Mouse (Mus musculus): ENCODE data around the gene Arhgap21. TPM values are rescaled to one million over a fixed set of nuclear protein-coding genes. Genes with fewer than 3 reads are reported as not detected.
"Not testable (repeated sequence)": the region's sequence is repeated elsewhere in the genome, so short reads cannot be mapped to it uniquely, and the experiment has no call there.

Gene Arhgap21
- total and polyA plus RNA-seq, 3 experiments = 18.1 to 74.5 (median 65.2) TPM

GRCm38 (mm10) chr2:20934406-20934805 lies 34.3 kb downstream of the Arhgap21 start:
- no peak for DNase-seq
- Histone ChIP-seq H3K9ac (ENCODE audit: low read depth, low read length) (no peak overlapping the region), H3K27ac (no peak overlapping the region), H3K4me1 (ENCODE audit: control insufficient read depth, insufficient read depth, low read length) (peaks cover 25% of the 10 kb centered on the region), H3K36me3 (ENCODE audit: control insufficient read depth, insufficient read depth, low read length) (peaks cover 32% of the 10 kb centered on the region), H3K4me3 (no peak overlapping the region), H3K27me3 (ENCODE audit: control insufficient read depth, insufficient read depth, low read length) (no peaks in the 10 kb centered on the region), H3K79me2 (replicated peaks; ENCODE audit: control insufficient read depth, insufficient read depth, low read length) (peaks cover 3% of the 10 kb centered on the region; the same call in 1 of the 2 replicates)
- TF ChIP-seq CTCF (IDR thresholded peaks at IDR 0.05) = no peak
- no peak for TF ChIP-seq POLR2A (IDR thresholded peaks at IDR 0.05; ENCODE audit: insufficient read depth, low read depth, low read length)
- TF ChIP-seq EP300 (IDR thresholded peaks at IDR 0.05; ENCODE audit: insufficient read depth, low read depth, low read length) = no peak
- 86% methylated on average over 9 of the region's 9 CpGs for WGBS
- intact Hi-C loops (cut with DNase I) = no loop called here

DNA sequence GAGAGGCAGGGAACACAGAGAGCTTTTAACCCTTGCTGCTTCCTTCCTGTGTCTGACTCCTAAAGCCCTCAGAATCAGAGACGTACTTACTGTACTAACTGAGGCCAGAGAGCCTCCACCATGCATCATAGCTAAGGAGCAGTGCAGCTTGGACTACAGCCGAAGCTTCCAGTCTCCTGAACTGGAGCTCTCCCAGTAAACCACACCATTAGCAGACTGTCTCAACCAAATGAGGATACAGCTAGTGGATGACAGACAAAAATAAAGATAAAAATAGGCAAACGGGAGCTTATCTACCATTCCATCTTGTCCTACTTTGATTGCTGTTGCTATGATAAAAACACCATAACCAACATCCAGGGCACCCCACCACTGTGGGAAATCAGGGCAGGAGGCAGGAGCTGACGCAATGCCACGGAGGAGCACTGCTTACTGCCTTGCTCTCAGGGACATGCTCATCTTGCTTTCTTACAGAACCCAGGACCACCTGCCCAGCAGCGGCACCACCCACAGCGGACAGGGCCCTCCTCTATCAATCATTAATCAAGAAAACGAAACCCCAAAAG lies 35.9 kb downstream of the Arhgap21 start:
- 72% methylated on average over 8 of the region's 8 CpGs for WGBS
- no peak overlapping the region for H3K9ac ChIP-seq (ENCODE audit: low read depth, low read length)
- TF ChIP-seq CTCF (IDR thresholded peaks at IDR 0.05) (no peak), EP300 (IDR thresholded peaks at IDR 0.05; ENCODE audit: insufficient read depth, low read depth, low read length) (no peak)
- H3K27ac ChIP-seq = no peak overlapping the region
- no peaks in the 10 kb centered on the region for H3K27me3 ChIP-seq (ENCODE audit: control insufficient read depth, insufficient read depth, low read length)
- H3K36me3 ChIP-seq (ENCODE audit: control insufficient read depth, insufficient read depth, low read length) = peaks cover 22% of the 10 kb centered on the region
- H3K4me1 ChIP-seq (ENCODE audit: control insufficient read depth, insufficient read depth, low read length) = peaks cover 19% of the 10 kb centered on the region
- H3K79me2 ChIP-seq (replicated peaks; ENCODE audit: control insufficient read depth, insufficient read depth, low read length) = peaks cover 3% of the 10 kb centered on the region; the same call in 1 of the 2 replicates
- intact Hi-C loops (cut with DNase I) = no loop called here
- no peak for DNase-seq
- no peak overlapping the region for H3K4me3 ChIP-seq

GRCm38 (mm10) chr2:20931761-20932160 lies 36.9 kb downstream of the Arhgap21 start:
- WGBS = 97% methylated on average over 3 of the region's 4 CpGs
- DNase-seq; intact Hi-C loops (cut with DNase I); H3K27ac ChIP-seq; H3K27me3 ChIP-seq (ENCODE audit: control insufficient read depth, insufficient read depth, low read length); H3K9ac ChIP-seq (ENCODE audit: low read depth, low read length); H3K4me3 ChIP-seq; H3K79me2 ChIP-seq (replicated peaks; ENCODE audit: control insufficient read depth, insufficient read depth, low read length): not testable (repeated sequence)
- peaks cover 13% of the 10 kb centered on the region for H3K36me3 ChIP-seq (ENCODE audit: control insufficient read depth, insufficient read depth, low read length)
- H3K4me1 ChIP-seq (ENCODE audit: control insufficient read depth, insufficient read depth, low read length) = peaks cover 13% of the 10 kb centered on the region

- no peak for TF ChIP-seq POLR2A (IDR thresholded peaks at IDR 0.05; ENCODE audit: insufficient read depth, low read depth, low read length)
- no peak for TF ChIP-seq CTCF (IDR thresholded peaks at IDR 0.05)
- no peak for TF ChIP-seq EP300 (IDR thresholded peaks at IDR 0.05; ENCODE audit: insufficient read depth, low read depth, low read length)
- Histone ChIP-seq H3K36me3 (ENCODE audit: control insufficient read depth, insufficient read depth, low read length) (peaks cover 18% of the 10 kb centered on the region), H3K9ac (ENCODE audit: low read depth, low read length) (no peak overlapping the region), H3K4me3 (no peak overlapping the region), H3K27me3 (ENCODE audit: control insufficient read depth, insufficient read depth, low read length) (no peaks in the 10 kb centered on the region), H3K4me1 (ENCODE audit: control insufficient read depth, insufficient read depth, low read length) (peaks cover 10% of the 10 kb centered on the region), H3K27ac (no peak overlapping the region), H3K79me2 (replicated peaks; ENCODE audit: control insufficient read depth, insufficient read depth, low read length) (peaks cover 3% of the 10 kb centered on the region; the same call in 1 of the 2 replicates)
- intact Hi-C loops (cut with DNase I) = no loop called here
- no peak for DNase-seq
Observed at GRCm38 (mm10) chr2:20928454-20928853, 40.2 kb downstream of the Arhgap21 start.

DNA sequence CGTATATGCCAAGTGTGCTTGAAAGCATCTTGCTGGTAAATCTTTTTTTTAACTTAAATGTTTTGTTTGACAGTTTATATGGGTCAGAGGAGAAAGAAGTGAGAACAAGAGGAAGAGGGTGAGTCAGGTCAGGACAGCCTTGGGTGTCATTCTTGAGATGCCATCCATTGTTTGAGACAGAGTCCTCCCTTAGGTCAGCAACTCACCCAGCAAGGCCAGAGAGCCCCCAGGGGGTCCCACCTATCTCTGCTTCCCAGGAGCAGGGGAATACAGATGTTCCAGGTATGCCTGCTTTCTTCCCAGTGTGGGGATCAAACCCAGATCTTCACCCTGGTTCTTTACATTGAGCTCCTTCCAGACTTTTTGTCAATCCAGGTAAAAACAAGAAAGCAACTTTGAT lies 43.7 kb downstream of the Arhgap21 start:
- intact Hi-C loops (cut with DNase I) = no loop called here
- peaks cover 11% of the 10 kb centered on the region for H3K4me1 ChIP-seq (ENCODE audit: control insufficient read depth, insufficient read depth, low read length)

DNA sequence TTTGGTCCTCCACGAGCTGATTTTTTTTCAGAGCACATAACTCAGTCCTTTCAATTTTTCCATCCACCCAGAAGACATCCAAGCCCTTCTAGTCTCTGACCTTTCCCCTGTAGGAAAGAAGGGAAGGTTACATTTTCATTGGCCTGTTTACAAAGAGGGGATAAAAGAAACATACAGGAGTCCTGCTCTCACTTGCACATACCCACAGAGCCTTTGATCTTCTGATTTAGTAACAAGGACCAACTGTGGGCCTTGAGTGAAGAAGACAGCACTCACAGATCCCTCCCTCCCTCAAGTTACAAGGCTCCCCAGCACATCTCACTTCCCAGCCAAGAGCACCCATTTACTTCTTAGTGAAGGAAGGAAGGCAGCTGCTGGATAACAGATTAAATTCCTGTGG lies 46.3 kb downstream of the Arhgap21 start:
- intact Hi-C loops (cut with DNase I) = no loop called here
- Histone ChIP-seq H3K27ac (no peak overlapping the region), H3K36me3 (ENCODE audit: control insufficient read depth, insufficient read depth, low read length) (peaks cover 27% of the 10 kb centered on the region), H3K79me2 (replicated peaks; ENCODE audit: control insufficient read depth, insufficient read depth, low read length) (peaks cover 3% of the 10 kb centered on the region), H3K9ac (ENCODE audit: low read depth, low read length) (no peak overlapping the region), H3K4me1 (ENCODE audit: control insufficient read depth, insufficient read depth, low read length) (peaks cover 11% of the 10 kb centered on the region), H3K4me3 (no peak overlapping the region), H3K27me3 (ENCODE audit: control insufficient read depth, insufficient read depth, low read length) (no peaks in the 10 kb centered on the region)
- peak in 1 of 2 experiments; percentile 5 for DNase-seq
- no peak for TF ChIP-seq POLR2A (IDR thresholded peaks at IDR 0.05; ENCODE audit: insufficient read depth, low read depth, low read length)
- no peak for TF ChIP-seq EP300 (IDR thresholded peaks at IDR 0.05; ENCODE audit: insufficient read depth, low read depth, low read length)
- no peak for TF ChIP-seq CTCF (IDR thresholded peaks at IDR 0.05)
- 24% methylated on average over 1 of the region's 1 CpGs for WGBS

More for the DNA sequence above, 43.7 kb downstream of the Arhgap21 start:
- Histone ChIP-seq H3K27ac (no peak overlapping the region), H3K4me3 (no peak overlapping the region), H3K79me2 (replicated peaks; ENCODE audit: control insufficient read depth, insufficient read depth, low read length) (peaks cover 3% of the 10 kb centered on the region), H3K9ac (ENCODE audit: low read depth, low read length) (no peak overlapping the region), H3K36me3 (ENCODE audit: control insufficient read depth, insufficient read depth, low read length) (peaks cover 27% of the 10 kb centered on the region), H3K27me3 (ENCODE audit: control insufficient read depth, insufficient read depth, low read length) (no peaks in the 10 kb centered on the region)
- 65% methylated on average over 1 of the region's 1 CpGs for WGBS
- no peak for DNase-seq
- TF ChIP-seq CTCF (IDR thresholded peaks at IDR 0.05) (no peak), EP300 (IDR thresholded peaks at IDR 0.05; ENCODE audit: insufficient read depth, low read depth, low read length) (no peak), POLR2A (IDR thresholded peaks at IDR 0.05; ENCODE audit: insufficient read depth, low read depth, low read length) (no peak)
